Mouse (Mus musculus) hindbrain, embryonic 11.5 days (tissue): ENCODE data around the gene Adamts12. TPM values are rescaled to one million over a fixed set of nuclear protein-coding genes. Genes with fewer than 3 reads are reported as not detected.

Experiments
- ATAC-seq: fragments of 200-750 bp; cut with Nextera tagmentation; 2 replicates; pipeline ENCODE4 v1.8.0; 2017; ENCODE audit warnings: mild to moderate bottlenecking, moderate TSS enrichment, moderate library complexity; ENCODE audit not compliant: low FRiP score
- DNase-seq: peaks from one replicate; pipeline ENCODE4 v3.0.0-alpha.2; 2015; ENCODE audit warnings: low spot score
- H3K27ac ChIP-seq: fragments of 300-500 bp; sonication (generic); 2 replicates; pipeline ENCODE4 v1.5.1; 2014; ENCODE audit warnings: mild to moderate bottlenecking, low read depth, low read length
- H3K27me3 ChIP-seq: fragments of 300-500 bp; sonication (generic); 2 replicates; pipeline ENCODE4 v1.6.1; 2014; ENCODE audit warnings: mild to moderate bottlenecking, low read length, moderate library complexity, mixed read lengths; ENCODE audit not compliant: control insufficient read depth, insufficient read depth
- H3K36me3 ChIP-seq: fragments of 300-500 bp; sonication (generic); 2 replicates; pipeline ENCODE4 v1.6.1; 2014; ENCODE audit warnings: mild to moderate bottlenecking, low read length, moderate library complexity, mixed read lengths; ENCODE audit not compliant: control insufficient read depth, insufficient read depth
- H3K4me1 ChIP-seq: fragments of 300-500 bp; sonication (generic); replicated peaks from 2 replicates; pipeline ENCODE4 v1.6.1; 2014; ENCODE audit warnings: low read length, mixed read lengths; ENCODE audit not compliant: control insufficient read depth, insufficient read depth
- H3K4me2 ChIP-seq: fragments of 300-500 bp; sonication (generic); replicated peaks from 2 replicates; pipeline ENCODE4 v1.6.1; 2014; ENCODE audit warnings: mild to moderate bottlenecking, low read depth, low read length
- H3K4me3 ChIP-seq: fragments of 300-500 bp; sonication (generic); 2 replicates; pipeline ENCODE4 v1.5.1; 2014; ENCODE audit warnings: low read depth, low read length
- H3K9ac ChIP-seq: fragments of 300-500 bp; sonication (generic); 2 replicates; pipeline ENCODE4 v1.6.1; 2014; ENCODE audit warnings: low read depth, low read length
- H3K9me3 ChIP-seq: fragments of 300-500 bp; sonication (generic); 2 replicates; pipeline ENCODE4 v1.6.1; 2016; ENCODE audit warnings: low read length; ENCODE audit not compliant: control insufficient read depth
- WGBS: fragments of 180-500 bp; shearing (Covaris S2); extraction: QIAGEN DNeasy Blood & Tissue Kit; methylation state at CpG from one replicate; pipeline ENCODE4 v1.1.7; 2014; 5-methylcytosine and 5-hydroxymethylcytosine counted together
- polyA plus RNA-seq: library from polyadenylated mRNA; unstranded; fragments of >200 nt; fragmentation: Nextera tagmentation; extraction: Ambion mirVana; gene quantifications from 2 replicates; pipeline ENCODE4 v1.2.1, GENCODE M21; 2014

The Adamts12 gene
- polyA plus RNA-seq, 1 experiment from 2014 or later, result 2.7 TPM

DNA sequence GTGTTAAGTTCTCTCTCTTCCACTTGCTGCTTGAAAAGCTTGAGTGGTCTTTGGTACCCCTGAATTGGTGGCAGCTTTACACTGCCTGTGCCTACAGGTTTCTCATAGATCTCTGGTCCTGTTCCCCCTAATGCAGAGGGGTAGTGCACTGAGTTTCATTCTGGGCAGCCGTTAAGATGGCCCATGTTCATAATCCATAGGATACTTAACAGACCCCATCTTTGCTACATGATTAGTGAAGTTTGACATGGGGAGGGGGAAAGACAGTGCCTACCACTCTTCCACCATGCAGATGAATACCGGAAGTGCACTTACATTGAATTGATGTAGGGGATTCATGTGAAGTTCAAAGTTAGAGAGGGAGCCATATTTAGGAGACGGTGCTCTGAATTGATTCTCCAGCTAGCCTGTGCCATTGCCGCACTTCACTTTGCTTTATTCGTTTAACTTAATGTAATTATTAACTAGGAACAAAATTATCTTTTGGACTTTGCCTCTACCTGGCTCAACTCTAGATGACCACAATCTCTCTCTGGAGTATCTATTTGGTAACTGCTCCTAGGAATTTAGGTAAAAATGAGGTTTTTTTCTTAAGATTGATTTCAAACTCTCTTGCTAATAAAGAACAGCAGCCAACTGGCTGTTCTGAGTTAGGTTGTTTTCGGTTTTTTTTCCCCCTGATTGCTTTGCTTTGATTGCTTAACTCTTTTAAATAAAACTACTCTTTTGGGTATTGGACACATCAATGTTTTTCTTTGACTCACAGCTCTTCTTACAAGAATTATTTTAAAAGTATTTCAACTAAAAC lies 214.9 kb downstream of the Adamts12 start:
- Histone ChIP-seq H3K4me3 (no peak overlapping the region), H3K4me2 (no peak overlapping the region), H3K27ac (no peak overlapping the region), H3K9ac (no peak overlapping the region), H3K36me3 (no peaks in the 10 kb centered on the region), H3K9me3 (no peaks in the 10 kb centered on the region), H3K4me1 (no peaks in the 10 kb centered on the region), H3K27me3 (no peaks in the 10 kb centered on the region)
- no peak for ATAC-seq
- DNase-seq, result no peak
- WGBS, result 96% methylated on average over 6 of the region's 6 CpGs

GRCm38 (mm10) chr15:11280689-11281264 lies 216.2 kb downstream of the Adamts12 start:
- H3K9me3 ChIP-seq, result no peaks in the 10 kb centered on the region
- H3K27ac ChIP-seq, result no peak overlapping the region
- H3K27me3 ChIP-seq, result no peaks in the 10 kb centered on the region
- DNase-seq, result no peak
- H3K4me1 ChIP-seq, result no peaks in the 10 kb centered on the region
- no peak overlapping the region for H3K4me3 ChIP-seq
- no peak overlapping the region for H3K9ac ChIP-seq
- ATAC-seq, result no peak
- 86% methylated on average over 6 of the region's 6 CpGs for WGBS
- no peaks in the 10 kb centered on the region for H3K36me3 ChIP-seq
- H3K4me2 ChIP-seq, result no peak overlapping the region

DNA sequence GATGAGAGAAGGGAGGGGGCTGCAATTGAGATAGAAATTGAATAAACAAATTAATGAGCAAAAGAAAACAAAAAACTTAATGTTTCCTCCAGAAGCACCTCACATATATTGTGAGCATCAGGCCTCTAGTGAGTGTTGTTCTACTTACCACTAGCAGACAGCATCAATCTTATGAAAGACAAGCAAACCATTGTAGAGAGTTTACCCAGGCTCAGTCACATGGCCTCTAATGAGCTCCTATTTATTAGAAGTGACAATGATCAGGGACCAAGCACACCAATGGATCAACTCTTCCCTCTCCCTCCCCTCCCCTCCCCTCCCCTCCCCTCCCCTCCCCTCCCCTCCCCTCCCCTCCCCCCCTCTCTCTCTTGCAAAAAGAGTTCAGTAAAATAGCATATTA lies 218.6 kb downstream of the Adamts12 start:
- Histone ChIP-seq H3K27me3 (no peaks in the 10 kb centered on the region), H3K9ac (no peak overlapping the region), H3K4me2 (no peak overlapping the region), H3K4me3 (no peak overlapping the region), H3K9me3 (no peaks in the 10 kb centered on the region), H3K27ac (no peak overlapping the region), H3K4me1 (no peaks in the 10 kb centered on the region), H3K36me3 (no peaks in the 10 kb centered on the region)
- DNase-seq (no peak), ATAC-seq (no peak)

DNA sequence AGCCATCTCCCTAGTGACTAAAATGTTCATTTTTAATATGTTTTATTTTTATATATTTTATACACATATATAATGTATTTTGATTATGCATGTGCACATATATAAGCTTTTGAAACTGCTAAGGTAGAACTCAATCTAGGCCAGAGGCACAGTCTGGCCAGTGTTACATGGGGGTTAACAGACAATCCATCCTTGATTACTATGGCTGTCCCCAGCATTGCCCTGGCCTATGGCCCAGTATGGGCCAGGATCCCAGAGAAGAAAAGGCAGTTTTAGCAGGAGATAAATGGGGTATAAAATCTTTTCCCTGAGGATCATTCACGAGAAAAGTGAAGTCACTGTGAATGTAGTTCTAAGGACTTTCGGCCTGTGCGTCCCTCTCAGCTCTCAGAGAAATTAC lies 223.2 kb downstream of the Adamts12 start:
- H3K4me2 ChIP-seq, result no peak overlapping the region
- no peak for DNase-seq

DNA sequence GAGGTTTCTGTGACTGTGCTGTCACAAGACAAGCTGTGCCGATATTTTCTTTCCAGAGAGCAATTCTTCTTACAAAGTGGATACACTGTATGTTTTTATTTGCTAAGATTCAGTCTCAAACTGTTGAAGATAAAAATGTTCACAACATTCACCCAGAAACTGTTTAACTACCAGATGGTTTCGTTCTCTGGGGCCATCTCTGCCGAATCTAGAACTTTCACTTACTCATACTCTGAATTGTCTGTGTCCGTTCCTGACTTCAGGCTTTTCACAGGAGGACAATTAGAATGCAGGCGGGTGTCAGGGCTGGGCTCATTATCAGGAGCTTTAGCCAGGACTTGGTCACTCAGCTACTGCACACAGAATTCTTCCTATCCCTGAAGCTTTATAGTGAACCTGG lies 227.7 kb downstream of the Adamts12 start:
- no peak for ATAC-seq
- H3K9me3 ChIP-seq, result no peaks in the 10 kb centered on the region
- H3K9ac ChIP-seq, result no peak overlapping the region
- H3K4me1 ChIP-seq, result no peaks in the 10 kb centered on the region
- H3K4me2 ChIP-seq, result no peak overlapping the region
- 86% methylated on average over 5 of the region's 5 CpGs for WGBS
- H3K36me3 ChIP-seq, result no peaks in the 10 kb centered on the region
- H3K27ac ChIP-seq, result no peak overlapping the region
- no peak for DNase-seq
- no peak overlapping the region for H3K4me3 ChIP-seq
- H3K27me3 ChIP-seq, result no peaks in the 10 kb centered on the region

More for the DNA sequence above, 223.2 kb downstream of the Adamts12 start:
- no peak overlapping the region for H3K27ac ChIP-seq
- no peak for ATAC-seq
- no peaks in the 10 kb centered on the region for H3K4me1 ChIP-seq
- no peak overlapping the region for H3K4me3 ChIP-seq
- 78% methylated on average over 3 of the region's 3 CpGs for WGBS
- H3K9me3 ChIP-seq, result no peaks in the 10 kb centered on the region
- no peaks in the 10 kb centered on the region for H3K27me3 ChIP-seq
- no peaks in the 10 kb centered on the region for H3K36me3 ChIP-seq
- H3K9ac ChIP-seq, result no peak overlapping the region

GRCm38 (mm10) chr15:11295016-11295415 lies 230.4 kb downstream of the Adamts12 start:
- 67% methylated on average over 6 of the region's 6 CpGs for WGBS
- DNase-seq (no peak), ATAC-seq (no peak)
- H3K36me3 ChIP-seq, result no peaks in the 10 kb centered on the region
- H3K4me3 ChIP-seq, result no peak overlapping the region
- H3K9me3 ChIP-seq, result no peaks in the 10 kb centered on the region
- H3K27ac ChIP-seq, result no peak overlapping the region
- no peaks in the 10 kb centered on the region for H3K4me1 ChIP-seq
- no peak overlapping the region for H3K9ac ChIP-seq
- H3K4me2 ChIP-seq, result no peak overlapping the region
- no peaks in the 10 kb centered on the region for H3K27me3 ChIP-seq

DNA sequence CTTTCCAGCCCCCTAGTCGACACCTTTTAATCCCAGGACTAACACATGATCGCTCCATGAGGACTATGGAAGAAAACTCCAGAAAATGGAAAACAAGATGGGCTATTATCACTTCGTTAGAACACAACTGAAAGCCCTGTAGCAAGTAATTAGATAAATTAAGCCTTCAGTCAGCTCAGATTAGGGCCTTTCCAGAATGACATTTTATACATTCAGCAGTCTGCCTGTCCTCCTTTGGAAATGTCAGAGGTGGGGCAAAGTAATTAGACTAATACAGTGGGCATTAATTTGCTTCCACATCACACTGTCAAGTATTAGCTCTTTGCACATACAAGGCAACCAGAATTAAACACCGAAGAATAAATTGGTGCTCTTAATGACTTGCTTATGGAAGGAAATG lies 233.4 kb downstream of the Adamts12 start:
- Histone ChIP-seq H3K9me3 (no peaks in the 10 kb centered on the region), H3K27ac (no peak overlapping the region), H3K27me3 (no peaks in the 10 kb centered on the region), H3K4me2 (no peak overlapping the region), H3K4me3 (no peak overlapping the region), H3K9ac (no peak overlapping the region), H3K4me1 (no peaks in the 10 kb centered on the region), H3K36me3 (no peaks in the 10 kb centered on the region)
- DNase-seq (no peak), ATAC-seq (no peak)
- WGBS, result 90% methylated on average over 4 of the region's 4 CpGs

- no peak overlapping the region for H3K9ac ChIP-seq
- WGBS, result 54% methylated on average over 3 of the region's 3 CpGs
- H3K27me3 ChIP-seq, result no peaks in the 10 kb centered on the region
- H3K27ac ChIP-seq, result no peak overlapping the region
- no peaks in the 10 kb centered on the region for H3K36me3 ChIP-seq
- no peak overlapping the region for H3K4me2 ChIP-seq
- H3K4me3 ChIP-seq, result no peak overlapping the region
- H3K9me3 ChIP-seq, result no peaks in the 10 kb centered on the region
- H3K4me1 ChIP-seq, result no peaks in the 10 kb centered on the region
- ATAC-seq (no peak; the same call in 1 of the 2 replicates), DNase-seq (no peak)
These were observed 252.5 kb downstream of the Adamts12 start for GRCm38 (mm10) chr15:11317077-11317476.

GRCm38 (mm10) chr15:11320481-11320880 lies 255.9 kb downstream of the Adamts12 start:
- no peak overlapping the region for H3K9ac ChIP-seq
- WGBS, result 28% methylated on average over 8 of the region's 8 CpGs
- DNase-seq, result peak; percentile 81
- no peaks in the 10 kb centered on the region for H3K9me3 ChIP-seq
- H3K4me3 ChIP-seq, result no peak overlapping the region
- H3K27ac ChIP-seq, result no peak overlapping the region
- ATAC-seq, result peak; percentile 64; the same call in 1 of the 2 replicates
- H3K4me2 ChIP-seq, result no peak overlapping the region
- H3K27me3 ChIP-seq, result no peaks in the 10 kb centered on the region
- no peaks in the 10 kb centered on the region for H3K4me1 ChIP-seq
- no peaks in the 10 kb centered on the region for H3K36me3 ChIP-seq
